Mouse (Mus musculus): Measurements from ENCODE around the gene Dnpep.

Gene Dnpep

DNA sequence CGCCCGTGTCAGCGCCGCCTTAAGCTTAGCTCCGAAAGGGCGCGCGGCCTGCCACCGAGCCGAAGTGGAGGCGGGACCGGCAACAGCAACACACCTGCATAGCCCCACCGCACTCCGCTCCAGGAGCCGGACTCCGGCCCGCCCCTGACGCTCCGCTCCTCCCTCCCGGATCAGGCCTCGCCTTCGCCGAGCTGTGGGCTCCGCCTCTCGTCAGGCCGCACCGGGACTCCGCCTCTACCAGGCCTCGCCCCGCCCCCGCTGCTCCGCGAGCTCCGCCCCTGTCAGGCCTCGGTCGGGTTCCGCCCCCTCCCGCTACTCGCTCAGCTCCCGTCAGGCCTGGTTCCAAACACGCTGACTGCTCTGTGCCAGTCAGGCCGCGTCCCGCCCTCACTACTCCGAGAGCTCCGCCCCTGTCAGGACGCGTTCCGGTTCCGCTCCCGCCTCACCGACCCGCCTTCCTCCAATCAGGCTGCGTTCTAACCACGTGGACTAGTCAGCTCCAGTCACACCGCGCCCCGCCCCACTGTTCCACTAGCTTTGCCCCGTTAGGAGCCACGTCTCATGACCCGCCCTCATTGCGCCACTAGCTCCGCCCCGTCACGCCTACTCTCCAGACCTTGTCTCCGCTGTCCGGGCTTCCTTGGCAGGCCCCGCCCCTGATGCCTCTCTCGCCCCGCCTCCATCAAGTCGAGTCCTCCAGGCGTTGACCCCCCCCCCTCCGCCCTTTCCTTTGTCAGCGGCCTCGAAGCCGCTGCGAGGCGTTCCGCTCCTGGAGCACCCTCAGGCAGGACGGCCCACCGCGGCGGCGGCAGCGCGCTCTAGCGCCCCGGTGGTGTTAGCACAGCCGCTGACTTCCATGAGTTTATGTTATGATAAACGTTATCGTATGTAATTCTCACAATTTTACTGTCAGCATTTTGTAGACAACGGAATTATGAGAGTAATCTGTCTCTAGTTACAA, at the start of gene Dnpep:
TSS of gene Dnpep (minus strand) at position 750 of the 961 bp plus-strand sequence.
- DNase-seq (ENCODE audit: low spot score): peak; percentile 100

DNA sequence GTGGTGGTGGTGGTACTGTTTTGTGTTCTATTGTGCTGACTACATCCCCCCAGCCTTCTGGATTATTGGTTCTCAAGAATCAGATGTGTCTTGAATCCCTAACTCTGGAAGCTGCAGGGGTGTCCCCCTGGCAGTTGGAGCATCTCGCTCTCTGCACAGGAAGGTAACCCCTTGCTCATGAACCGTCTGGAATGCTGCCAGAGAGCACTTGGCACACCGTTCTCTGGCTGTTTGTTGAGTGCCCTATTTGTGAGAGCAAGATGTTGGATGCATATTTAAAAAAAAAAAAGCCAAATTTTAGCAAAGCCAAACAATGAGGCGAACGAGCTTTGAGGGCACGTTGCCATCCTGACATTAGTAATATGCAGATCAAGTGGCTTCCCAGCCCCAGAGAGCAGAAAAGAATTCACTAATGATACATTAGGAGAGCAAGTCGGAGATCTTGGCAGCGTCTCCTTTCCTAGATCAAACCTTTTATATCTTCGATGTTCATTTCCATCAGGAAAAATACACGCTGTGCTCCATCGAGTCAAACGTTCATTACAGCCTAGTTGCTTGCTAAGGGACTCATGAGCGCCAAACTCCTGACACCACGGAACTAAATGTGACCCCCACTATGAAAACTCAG, 47.8 kb upstream of the Dnpep start:
- no peak for DNase-seq (ENCODE audit: low spot score)

DNA sequence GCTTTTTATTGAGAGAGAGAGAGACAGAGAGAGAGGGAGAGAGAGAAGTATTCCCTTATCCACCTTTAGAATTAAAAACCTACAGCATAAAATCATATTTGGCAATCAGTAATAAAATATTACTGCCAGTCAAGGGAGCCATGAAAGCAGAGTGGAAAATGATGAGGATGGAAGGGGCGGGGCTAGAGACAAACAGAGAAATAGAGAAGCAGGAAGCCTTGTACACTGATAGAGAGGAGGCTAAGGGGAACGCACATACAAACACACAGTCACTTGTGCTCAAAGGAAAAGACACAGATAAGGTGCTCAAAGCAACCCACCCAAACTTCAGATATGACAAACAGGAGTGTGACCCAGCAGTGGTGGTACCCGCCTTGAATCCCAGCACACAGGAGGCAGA, 46.1 kb upstream of the Dnpep start:
- no peak for DNase-seq (ENCODE audit: low spot score)

DNA sequence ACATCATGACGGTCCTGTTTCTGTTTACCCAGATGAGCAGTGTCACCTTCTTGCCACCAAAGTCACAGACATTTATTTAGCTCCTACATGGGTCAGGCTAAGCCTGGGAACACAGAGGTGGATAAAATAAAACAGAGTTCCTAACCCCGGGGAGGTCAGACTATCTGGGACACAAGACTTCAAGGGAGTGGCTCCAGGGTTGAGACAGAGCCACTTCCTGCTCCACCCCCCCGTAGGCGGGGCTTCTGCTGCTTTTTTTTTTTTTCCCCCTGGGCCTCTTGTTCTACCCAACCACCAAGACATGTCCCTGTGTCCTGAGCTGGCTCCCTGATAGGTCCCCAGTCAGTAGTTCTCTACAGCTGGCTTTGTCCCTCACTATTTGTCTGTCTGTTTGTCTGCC, 44.0 kb upstream of the Dnpep start:
- no peak for DNase-seq (ENCODE audit: low spot score)

DNA sequence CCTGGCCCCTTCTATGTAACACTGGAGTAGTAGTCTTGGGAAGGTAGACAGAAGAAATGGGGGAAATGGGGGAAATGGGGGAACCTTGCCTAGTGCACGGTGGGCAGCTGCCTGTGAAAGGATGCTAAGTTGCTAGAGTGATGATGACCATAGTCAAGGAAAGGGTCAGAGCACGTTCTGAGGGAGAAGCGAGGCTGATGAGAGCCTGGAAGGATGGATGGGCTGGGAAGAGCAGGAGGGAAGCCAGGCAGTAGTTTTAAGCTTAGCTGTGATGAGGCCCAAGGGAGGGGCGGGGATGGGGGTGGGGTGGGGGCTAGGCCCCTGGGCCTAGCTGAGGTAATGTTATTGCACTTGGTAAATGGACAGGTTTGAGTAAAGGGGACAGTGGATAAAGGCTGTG, 43.3 kb upstream of the Dnpep start:
- no peak for DNase-seq (ENCODE audit: low spot score)

- peak; percentile 42 for DNase-seq (ENCODE audit: low spot score)
Measured at GRCm38 (mm10) chr1:75360112-75361031, 42.6 kb upstream of the Dnpep start, which contains the start of gene Des. Des (plus strand) TSS chr1:75360329.

DNA sequence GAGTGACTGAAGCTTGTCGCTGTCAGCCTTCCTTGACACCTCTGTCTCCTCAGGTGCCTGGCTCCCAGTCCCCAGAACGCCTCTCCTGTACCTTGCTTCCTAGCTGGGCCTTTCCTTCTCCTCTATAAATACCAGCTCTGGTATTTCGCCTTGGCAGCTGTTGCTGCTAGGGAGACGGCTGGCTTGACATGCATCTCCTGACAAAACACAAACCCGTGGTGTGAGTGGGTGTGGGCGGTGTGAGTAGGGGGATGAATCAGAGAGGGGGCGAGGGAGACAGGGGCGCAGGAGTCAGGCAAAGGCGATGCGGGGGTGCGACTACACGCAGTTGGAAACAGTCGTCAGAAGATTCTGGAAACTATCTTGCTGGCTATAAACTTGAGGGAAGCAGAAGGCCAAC, 41.6 kb upstream of the Dnpep start:
- DNase-seq (ENCODE audit: low spot score): no peak

GRCm38 (mm10) chr1:75358009-75358408, 40.2 kb upstream of the Dnpep start:
- no peak for DNase-seq (ENCODE audit: low spot score)

DNA sequence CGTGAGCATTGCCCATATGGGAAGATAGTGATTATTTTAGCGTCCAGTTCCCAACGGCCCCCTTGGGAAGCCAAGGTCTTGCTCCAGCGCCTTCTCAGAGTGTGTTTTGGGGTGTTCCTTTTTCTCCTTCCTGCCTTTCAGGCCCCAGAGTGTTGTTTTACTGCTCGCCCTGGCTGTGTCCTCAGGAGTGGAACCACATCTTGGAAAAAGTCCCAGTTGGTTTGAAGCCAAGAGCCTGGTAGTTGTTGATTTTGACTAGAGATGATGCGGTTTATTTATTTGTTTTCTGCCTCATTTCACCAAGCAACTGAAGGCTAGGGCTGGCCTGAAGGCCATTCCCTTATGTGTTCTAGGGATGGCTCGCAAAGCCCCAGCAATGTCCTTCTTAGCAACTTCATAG, 39.5 kb upstream of the Dnpep start:
- DNase-seq (ENCODE audit: low spot score): no peak

DNA sequence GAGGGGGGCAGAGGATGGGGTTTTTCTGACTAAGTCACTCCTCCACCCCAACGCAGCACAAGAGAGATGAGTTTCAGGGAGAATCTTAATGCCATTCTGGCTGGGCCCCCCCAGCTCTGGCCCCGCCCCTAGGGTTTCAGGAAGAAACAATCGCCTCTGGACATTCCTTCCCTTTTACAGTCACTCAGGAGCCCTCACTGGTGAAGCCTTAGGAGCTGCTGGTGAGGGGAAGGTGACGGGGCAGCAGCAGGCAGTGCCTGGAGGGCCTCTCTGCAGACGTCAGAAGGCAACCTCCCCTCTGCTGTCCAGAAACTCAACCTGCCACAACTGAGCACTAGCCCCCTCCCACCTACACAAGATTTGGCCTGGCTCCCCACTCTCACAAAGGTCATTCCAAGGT, 31.5 kb upstream of the Dnpep start:
- DNase-seq (ENCODE audit: low spot score): no peak

GRCm38 (mm10) chr1:75347279-75347678, 29.5 kb upstream of the Dnpep start:
- no peak for DNase-seq (ENCODE audit: low spot score)

DNA sequence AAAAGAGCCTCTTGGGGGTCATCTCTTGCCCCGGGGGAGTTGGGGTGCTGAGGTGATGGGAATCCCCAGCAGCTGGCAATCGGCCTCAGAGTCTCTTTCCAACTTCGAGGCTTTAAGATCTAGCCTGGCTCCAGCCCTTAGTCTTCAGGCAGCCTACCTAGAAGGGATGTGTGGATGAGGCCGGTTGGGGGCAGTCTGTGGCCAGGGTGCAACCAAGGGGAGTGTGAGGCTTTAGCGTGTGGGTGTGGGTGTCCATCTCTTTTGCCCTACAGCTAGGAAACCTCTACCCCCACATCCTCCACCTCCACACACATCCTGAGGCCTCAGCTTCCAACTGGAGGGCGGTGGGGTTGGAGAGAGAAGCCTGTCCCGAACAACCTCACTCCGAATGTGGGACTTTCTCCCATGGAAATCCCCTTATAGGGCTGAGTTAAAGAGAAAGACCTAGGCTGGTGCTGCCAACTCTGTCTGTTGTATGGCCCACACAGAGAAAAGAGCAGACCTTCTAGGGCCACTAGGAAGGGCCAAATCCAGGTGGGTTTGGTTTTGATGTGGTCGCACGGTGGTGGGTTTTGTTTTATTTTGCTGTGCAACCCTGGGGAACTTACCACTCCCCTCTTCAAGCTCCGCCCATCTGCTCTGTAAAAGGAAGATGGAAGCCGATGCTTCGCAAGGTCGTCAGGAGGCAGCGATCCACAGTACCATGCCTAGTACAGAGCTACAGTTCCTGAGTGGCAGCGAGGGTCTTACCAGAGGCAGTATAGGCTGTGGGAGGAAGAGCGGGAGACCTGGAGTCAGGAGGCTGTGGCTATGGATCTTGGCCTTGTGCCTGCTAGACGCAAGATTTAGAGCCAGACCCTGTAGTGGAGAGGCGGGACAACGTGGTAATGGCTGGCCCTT, 27.5 kb upstream of the Dnpep start:
- DNase-seq (ENCODE audit: low spot score): no peak

- no peak for DNase-seq (ENCODE audit: low spot score)
Measured at GRCm38 (mm10) chr1:75344291-75345035, 26.7 kb upstream of the Dnpep start.

DNA sequence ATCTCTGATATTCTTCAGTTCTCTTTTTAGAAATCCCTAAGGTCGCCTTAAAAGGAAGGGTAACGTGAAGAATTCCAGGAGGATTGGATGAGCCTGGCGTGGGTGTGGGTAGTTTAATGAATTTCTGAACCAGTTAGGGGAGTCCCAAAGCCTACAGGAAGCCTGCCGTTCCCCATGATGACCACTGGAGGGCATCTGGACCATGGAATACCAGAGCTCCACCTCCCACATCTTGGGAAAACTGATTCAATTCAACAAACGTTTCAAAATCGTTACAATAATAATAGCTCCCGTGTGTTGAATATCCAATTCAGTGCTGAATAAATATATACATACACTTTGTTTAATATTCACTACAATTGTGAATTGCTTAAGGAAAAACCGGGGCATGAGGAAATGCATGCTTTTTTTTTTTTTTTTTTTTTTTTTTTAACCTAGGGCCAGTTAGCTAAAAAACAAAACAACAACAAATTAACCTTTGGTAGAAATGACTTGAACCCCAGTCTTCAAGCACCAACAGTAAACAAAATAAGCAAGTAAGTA, 25.2 kb upstream of the Dnpep start:
- peak; percentile 45 for DNase-seq (ENCODE audit: low spot score)

DNA sequence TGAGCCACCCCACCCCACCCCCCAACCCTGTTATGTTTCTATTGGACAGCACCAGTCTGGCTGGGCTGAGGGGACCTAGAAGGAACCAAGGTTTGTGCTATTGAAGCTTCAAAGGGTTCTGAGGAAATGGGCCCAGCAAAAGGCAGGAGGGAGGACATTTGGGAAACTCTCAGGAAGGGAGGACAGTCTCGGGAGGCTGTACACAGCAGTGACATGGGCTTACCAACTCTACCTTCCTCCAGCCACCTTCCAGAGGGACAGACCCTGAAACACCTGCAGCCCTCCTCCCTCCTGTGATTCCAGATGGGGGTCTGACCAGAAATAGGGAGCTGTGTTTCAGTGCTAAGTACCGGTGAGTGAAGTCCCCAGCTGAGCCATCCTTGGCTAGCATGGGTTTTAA, 22.7 kb upstream of the Dnpep start:
- no peak for DNase-seq (ENCODE audit: low spot score)

GRCm38 (mm10) chr1:75339337-75339736, 21.5 kb upstream of the Dnpep start:
- no peak for DNase-seq (ENCODE audit: low spot score)

GRCm38 (mm10) chr1:75338091-75338694, 20.4 kb upstream of the Dnpep start:
- no peak for DNase-seq (ENCODE audit: low spot score)

DNA sequence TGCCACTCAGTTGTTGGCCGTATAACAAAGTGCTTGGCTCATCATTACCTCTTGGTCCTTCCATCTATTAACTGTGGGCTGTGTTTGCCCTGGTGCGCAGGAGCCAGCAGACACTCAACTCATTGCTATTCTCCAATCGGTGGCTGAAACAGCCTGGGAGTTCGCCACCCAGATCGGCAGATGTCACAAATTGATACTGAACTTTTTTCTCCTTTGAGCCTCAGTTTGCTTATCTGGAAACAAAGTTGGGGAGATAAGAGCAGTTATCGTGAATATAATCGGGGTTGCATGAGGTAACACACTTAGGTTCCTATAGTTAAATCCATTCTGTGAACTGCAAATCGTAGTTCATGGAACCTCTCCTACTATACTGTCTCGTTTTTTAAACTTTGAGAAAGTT, 19.3 kb upstream of the Dnpep start:
- DNase-seq (ENCODE audit: low spot score): no peak

DNA sequence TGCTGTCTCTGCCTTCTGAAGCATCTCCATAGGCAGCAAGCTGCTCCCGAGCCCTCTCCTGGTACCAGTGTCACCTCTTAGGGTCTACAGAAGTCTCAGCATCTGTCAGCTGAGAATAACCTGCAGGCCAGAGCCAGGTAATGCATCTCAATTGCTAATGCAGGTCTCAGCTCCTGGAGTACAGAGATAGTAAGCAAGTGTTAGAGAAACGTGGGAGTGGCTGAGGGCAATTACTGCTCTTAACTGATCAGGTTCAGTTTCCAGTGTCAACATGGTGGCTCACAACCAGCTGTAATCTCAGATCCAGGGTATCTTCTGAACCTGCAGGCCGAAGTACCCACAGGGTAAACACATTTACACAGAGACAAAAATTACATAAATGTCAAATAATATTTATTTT, 18.7 kb upstream of the Dnpep start:
- DNase-seq (ENCODE audit: low spot score): no peak

GRCm38 (mm10) chr1:75331271-75331670, 13.5 kb upstream of the Dnpep start:
- DNase-seq (ENCODE audit: low spot score): no peak

All from ovary, postnatal 36 days (tissue).